Mouse (Mus musculus): ENCODE results near the gene Mei1. TPM values are rescaled to one million over a fixed set of nuclear protein-coding genes. Genes with fewer than 3 reads are reported as not detected.

The Mei1 gene
- polyA plus RNA-seq, 1 experiment from 2014 or later, result 0.04 TPM

GRCm38 (mm10) chr15:82047080-82047883, 22.5 kb upstream of the Mei1 start, which contains the start of gene Snu13:
Gene Snu13 (minus strand): TSS chr15:82047598.
- H3K27ac ChIP-seq, result peak within 1 kb of the TSS; percentile 90
- peak within 1 kb of the TSS; percentile 93 for H3K9ac ChIP-seq
- peaks cover 14% of the 10 kb centered on the region for H3K36me3 ChIP-seq
- no peaks in the 10 kb centered on the region; the same call in 1 of the 2 replicates for H3K27me3 ChIP-seq
- peaks cover 20% of the 10 kb centered on the region for H3K4me1 ChIP-seq
- under 1% methylated on average over 74 of the region's 74 CpGs for WGBS
- H3K4me2 ChIP-seq, result peak within 1 kb of the TSS; percentile 80
- peak within 1 kb of the TSS; percentile 91 for H3K4me3 ChIP-seq
- ATAC-seq (ENCODE audit: borderline replicate concordance, extremely low read depth, low FRiP score, low TSS enrichment), result peak; percentile 73; the same call in 1 of the 2 replicates
- no peaks in the 10 kb centered on the region for H3K9me3 ChIP-seq

GRCm38 (mm10) chr15:82052544-82052943, 17.3 kb upstream of the Mei1 start:
- Histone ChIP-seq H3K4me1 (0 out of 2 replicates have a peak, but pooled peaks cover 3% of the 10 kb centered on the region), H3K27me3 (no peaks in the 10 kb centered on the region; the same call in 1 of the 2 replicates), H3K36me3 (no peaks in the 10 kb centered on the region), H3K9ac (no peak overlapping the region), H3K4me3 (no peak overlapping the region), H3K27ac (no peak overlapping the region), H3K9me3 (no peaks in the 10 kb centered on the region), H3K4me2 (no peak overlapping the region)
- 65% methylated on average over 5 of the region's 5 CpGs for WGBS
- no peak for ATAC-seq (ENCODE audit: borderline replicate concordance, extremely low read depth, low FRiP score, low TSS enrichment)

GRCm38 (mm10) chr15:82058719-82059201, 11.0 kb upstream of the Mei1 start, which contains the start of gene 4930407I10Rik:
Gene 4930407I10Rik (plus strand): TSS chr15:82059151.
- no peak within 1 kb of the TSS for H3K27ac ChIP-seq
- peaks cover 17% of the 10 kb centered on the region; the same call in 1 of the 2 replicates for H3K27me3 ChIP-seq
- no peaks in the 10 kb centered on the region for H3K36me3 ChIP-seq
- no peak within 1 kb of the TSS for H3K4me2 ChIP-seq
- H3K4me1 ChIP-seq, result no peaks in the 10 kb centered on the region
- no peak within 1 kb of the TSS for H3K4me3 ChIP-seq
- ATAC-seq (ENCODE audit: borderline replicate concordance, extremely low read depth, low FRiP score, low TSS enrichment), result no peak
- no peaks in the 10 kb centered on the region for H3K9me3 ChIP-seq
- H3K9ac ChIP-seq, result no peak within 1 kb of the TSS
- 54% methylated on average over 1 of the region's 1 CpGs for WGBS

GRCm38 (mm10) chr15:82063909-82064308, 5.9 kb upstream of the Mei1 start:
- no peaks in the 10 kb centered on the region for H3K36me3 ChIP-seq
- no peak for ATAC-seq (ENCODE audit: borderline replicate concordance, extremely low read depth, low FRiP score, low TSS enrichment)
- no peaks in the 10 kb centered on the region for H3K4me1 ChIP-seq
- H3K4me3 ChIP-seq, result no peak overlapping the region
- 59% methylated on average over 14 of the region's 14 CpGs for WGBS
- no peaks in the 10 kb centered on the region for H3K9me3 ChIP-seq
- peaks cover 44% of the 10 kb centered on the region for H3K27me3 ChIP-seq
- no peak overlapping the region for H3K4me2 ChIP-seq
- no peak overlapping the region for H3K9ac ChIP-seq
- H3K27ac ChIP-seq, result no peak overlapping the region

- H3K36me3 ChIP-seq, result no peaks in the 10 kb centered on the region
- H3K4me3 ChIP-seq, result no peak overlapping the region
- WGBS, result 10% methylated on average over 7 of the region's 7 CpGs
- ATAC-seq (ENCODE audit: borderline replicate concordance, extremely low read depth, low FRiP score, low TSS enrichment), result no peak
- H3K4me1 ChIP-seq, result no peaks in the 10 kb centered on the region
- H3K4me2 ChIP-seq, result no peak overlapping the region
- H3K9me3 ChIP-seq, result no peaks in the 10 kb centered on the region
- H3K27ac ChIP-seq, result no peak overlapping the region
- no peak overlapping the region for H3K9ac ChIP-seq
- H3K27me3 ChIP-seq, result peaks cover 60% of the 10 kb centered on the region
Observed at GRCm38 (mm10) chr15:82065511-82065910, 4.3 kb upstream of the Mei1 start.

GRCm38 (mm10) chr15:82071816-82072469, 2.1 kb downstream of the Mei1 start:
- Histone ChIP-seq H3K4me2 (no peak overlapping the region), H3K4me3 (no peak overlapping the region), H3K9me3 (no peaks in the 10 kb centered on the region), H3K9ac (no peak overlapping the region), H3K27me3 (peaks cover 39% of the 10 kb centered on the region), H3K27ac (no peak overlapping the region), H3K36me3 (no peaks in the 10 kb centered on the region), H3K4me1 (no peaks in the 10 kb centered on the region)
- WGBS, result 88% methylated on average over 26 of the region's 26 CpGs
- ATAC-seq (ENCODE audit: borderline replicate concordance, extremely low read depth, low FRiP score, low TSS enrichment), result no peak

GRCm38 (mm10) chr15:82073490-82073889, 3.7 kb downstream of the Mei1 start:
- no peak for ATAC-seq (ENCODE audit: borderline replicate concordance, extremely low read depth, low FRiP score, low TSS enrichment)
- Histone ChIP-seq H3K9me3 (no peaks in the 10 kb centered on the region), H3K4me1 (no peaks in the 10 kb centered on the region), H3K27ac (no peak overlapping the region), H3K27me3 (peaks cover 34% of the 10 kb centered on the region), H3K4me2 (no peak overlapping the region), H3K9ac (no peak overlapping the region), H3K4me3 (no peak overlapping the region), H3K36me3 (no peaks in the 10 kb centered on the region)
- 75% methylated on average over 7 of the region's 7 CpGs for WGBS

- Histone ChIP-seq H3K4me3 (no peak overlapping the region), H3K4me1 (no peaks in the 10 kb centered on the region), H3K9me3 (no peaks in the 10 kb centered on the region), H3K36me3 (no peaks in the 10 kb centered on the region), H3K9ac (no peak overlapping the region), H3K27me3 (no peaks in the 10 kb centered on the region), H3K4me2 (no peak overlapping the region), H3K27ac (no peak overlapping the region)
- no peak for ATAC-seq (ENCODE audit: borderline replicate concordance, extremely low read depth, low FRiP score, low TSS enrichment)
- WGBS, result 45% methylated on average over 10 of the region's 10 CpGs
Observed at GRCm38 (mm10) chr15:82079883-82080282, 10.1 kb downstream of the Mei1 start.

- Histone ChIP-seq H3K36me3 (no peaks in the 10 kb centered on the region), H3K4me2 (no peak overlapping the region), H3K9me3 (no peaks in the 10 kb centered on the region), H3K4me1 (no peaks in the 10 kb centered on the region), H3K9ac (no peak overlapping the region), H3K27me3 (no peaks in the 10 kb centered on the region), H3K4me3 (no peak overlapping the region), H3K27ac (no peak overlapping the region)
- ATAC-seq (ENCODE audit: borderline replicate concordance, extremely low read depth, low FRiP score, low TSS enrichment), result no peak
- WGBS, result 21% methylated on average over 7 of the region's 7 CpGs
Observed at GRCm38 (mm10) chr15:82081161-82081560, 11.4 kb downstream of the Mei1 start.

GRCm38 (mm10) chr15:82085606-82086005, 15.8 kb downstream of the Mei1 start:
- 70% methylated on average over 9 of the region's 9 CpGs for WGBS
- H3K36me3 ChIP-seq, result no peaks in the 10 kb centered on the region
- no peak overlapping the region for H3K9ac ChIP-seq
- H3K27me3 ChIP-seq, result peaks cover 5% of the 10 kb centered on the region; the same call in 1 of the 2 replicates
- no peaks in the 10 kb centered on the region for H3K4me1 ChIP-seq
- ATAC-seq (ENCODE audit: borderline replicate concordance, extremely low read depth, low FRiP score, low TSS enrichment), result no peak
- H3K27ac ChIP-seq, result no peak overlapping the region
- no peak overlapping the region for H3K4me2 ChIP-seq
- no peaks in the 10 kb centered on the region for H3K9me3 ChIP-seq
- no peak overlapping the region for H3K4me3 ChIP-seq

GRCm38 (mm10) chr15:82086131-82086530, 16.3 kb downstream of the Mei1 start:
- Histone ChIP-seq H3K4me2 (no peak overlapping the region), H3K27ac (no peak overlapping the region), H3K4me3 (no peak overlapping the region), H3K9me3 (no peaks in the 10 kb centered on the region), H3K27me3 (peaks cover 5% of the 10 kb centered on the region; the same call in 1 of the 2 replicates), H3K9ac (no peak overlapping the region), H3K36me3 (no peaks in the 10 kb centered on the region), H3K4me1 (no peaks in the 10 kb centered on the region)
- no peak for ATAC-seq (ENCODE audit: borderline replicate concordance, extremely low read depth, low FRiP score, low TSS enrichment)
- WGBS, result 69% methylated on average over 12 of the region's 12 CpGs

GRCm38 (mm10) chr15:82087266-82087665, 17.5 kb downstream of the Mei1 start:
- ATAC-seq (ENCODE audit: borderline replicate concordance, extremely low read depth, low FRiP score, low TSS enrichment), result no peak
- Histone ChIP-seq H3K4me2 (no peak overlapping the region), H3K36me3 (no peaks in the 10 kb centered on the region), H3K27ac (no peak overlapping the region), H3K27me3 (peaks cover 5% of the 10 kb centered on the region; the same call in 1 of the 2 replicates), H3K4me3 (no peak overlapping the region), H3K4me1 (no peaks in the 10 kb centered on the region), H3K9ac (no peak overlapping the region), H3K9me3 (no peaks in the 10 kb centered on the region)
- whole genome bisulfite sequencing, result 15% methylated on average over 9 of the region's 10 CpGs
